Mouse (Mus musculus): ENCODE data around the gene Clca4b.

DNA sequence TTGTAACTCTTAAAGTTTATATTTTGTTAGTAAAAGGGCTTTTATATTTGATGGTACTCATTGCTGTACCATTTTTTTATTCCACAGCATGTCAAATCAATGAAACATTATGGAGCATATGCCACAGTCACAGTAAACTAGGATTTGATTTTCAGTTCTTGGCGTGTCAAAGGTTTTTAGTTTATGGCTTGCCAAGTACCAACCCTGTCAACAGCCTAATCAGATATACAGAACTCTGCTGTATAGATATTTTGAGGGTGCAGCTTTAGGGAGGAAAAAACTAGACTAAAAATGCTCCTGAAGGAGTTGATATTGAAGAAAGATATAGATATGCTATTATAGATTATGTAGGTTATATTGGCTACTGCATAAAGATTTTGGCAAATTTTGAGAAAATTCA is 37.4 kb upstream of the Clca4b start:
- TF ChIP-seq POLR2A (IDR thresholded peaks at IDR 0.05; ENCODE audit: insufficient read depth, low read depth, low read length) (no peak), CTCF (IDR thresholded peaks at IDR 0.05; ENCODE audit: insufficient read depth, low read depth, low read length) (no peak)
